Mouse (Mus musculus): Measurements from ENCODE around the gene Igfn1. TPM values are rescaled to one million over a fixed set of nuclear protein-coding genes. Genes with fewer than 3 reads are reported as not detected.

Gene Igfn1
- 0.03 and 0.04 TPM in 2 replicates for polyA plus RNA-seq (2012; rRNA removed; ENCODE audit: low replicate concordance)

GRCm38 (mm10) chr1:136006292-136006748 is at the start of gene Igfn1:
Gene Igfn1, minus strand, starts transcription at chr1:136006342.

GRCm38 (mm10) chr1:136052547-136052946 is 46.4 kb upstream of the Igfn1 start, which contains the start of gene Cacna1s:
Gene Cacna1s, plus strand, starts transcription at chr1:136052750.

GRCm38 (mm10) chr1:136050312-136051012 is 44.3 kb upstream of the Igfn1 start, which contains the start of gene Ascl5:
Gene Ascl5, plus strand, starts transcription at chr1:136050804.

GRCm38 (mm10) chr1:136007211-136008158 is 1.3 kb upstream of the Igfn1 start, which contains the start of gene Tmem9:
Gene Tmem9, plus strand, starts transcription at chr1:136008150.

GRCm38 (mm10) chr1:135918644-135919407 is 87.3 kb downstream of the Igfn1 start, which contains the start of gene Pkp1:
Gene Pkp1, minus strand, starts transcription at chr1:135919207.

Other genes starting within 250 kb of the Igfn1 start
- gene Phlda3, start 240.2 kb downstream of the Igfn1 start, polyA plus RNA-seq (2012; rRNA removed; ENCODE audit: low replicate concordance), result 356 and 528 TPM in 2 replicates
- gene Tnni1, start 226.9 kb downstream of the Igfn1 start, polyA plus RNA-seq (2012; rRNA removed; ENCODE audit: low replicate concordance), result 0.11 and 0.19 TPM in 2 replicates
- gene Lad1, start 187.7 kb downstream of the Igfn1 start, polyA plus RNA-seq (2012; rRNA removed; ENCODE audit: low replicate concordance), result 0.29 and 15.2 TPM in 2 replicates
- gene Tnnt2, start 170.0 kb downstream of the Igfn1 start, polyA plus RNA-seq (2012; rRNA removed; ENCODE audit: low replicate concordance), result 6.1 TPM in 1 of 2 replicates, not detected in the other
- 0.13 and 0.73 TPM in 2 replicates for gene Pkp1, start 87.1 kb downstream of the Igfn1 start, polyA plus RNA-seq (2012; rRNA removed; ENCODE audit: low replicate concordance)
- gene Tmem9, start 1.8 kb upstream of the Igfn1 start, polyA plus RNA-seq (2012; rRNA removed; ENCODE audit: low replicate concordance), result 75.2 and 139 TPM in 2 replicates
- not detected in 2 replicates for gene Ascl5, start 44.5 kb upstream of the Igfn1 start, polyA plus RNA-seq (2012; rRNA removed; ENCODE audit: low replicate concordance)
- gene Cacna1s, start 46.4 kb upstream of the Igfn1 start, polyA plus RNA-seq (2012; rRNA removed; ENCODE audit: low replicate concordance), result 0.20 and 0.23 TPM in 2 replicates
- gene Kif21b, start 125.0 kb upstream of the Igfn1 start, polyA plus RNA-seq (2012; rRNA removed; ENCODE audit: low replicate concordance), result 6.2 and 6.6 TPM in 2 replicates
- gene Mroh3, start 206.5 kb upstream of the Igfn1 start, polyA plus RNA-seq (2012; rRNA removed; ENCODE audit: low replicate concordance), result 0.69 TPM in 1 of 2 replicates, not detected in the other
- 0.04 and 7.9 TPM in 2 replicates for gene Inava, start 227.9 kb upstream of the Igfn1 start, polyA plus RNA-seq (2012; rRNA removed; ENCODE audit: low replicate concordance)